Mouse (Mus musculus) kidney, postnatal 36 days (tissue): Measurements from ENCODE around the gene Snapc2.

Experiments
- DNase-seq, 2 experiments: peaks; one replicate each; pipeline ENCODE4 v3.0.0; 2021 to 2022; ENCODE audit warnings: mixed read lengths in 2 of 2

Gene Snapc2

GRCm38 (mm10) chr8:4252934-4253841 lies at the start of gene Snapc2:
Gene Snapc2, plus strand, starts transcription at chr8:4253080.
- DNase-seq: peak; percentile 97 to 99

DNA sequence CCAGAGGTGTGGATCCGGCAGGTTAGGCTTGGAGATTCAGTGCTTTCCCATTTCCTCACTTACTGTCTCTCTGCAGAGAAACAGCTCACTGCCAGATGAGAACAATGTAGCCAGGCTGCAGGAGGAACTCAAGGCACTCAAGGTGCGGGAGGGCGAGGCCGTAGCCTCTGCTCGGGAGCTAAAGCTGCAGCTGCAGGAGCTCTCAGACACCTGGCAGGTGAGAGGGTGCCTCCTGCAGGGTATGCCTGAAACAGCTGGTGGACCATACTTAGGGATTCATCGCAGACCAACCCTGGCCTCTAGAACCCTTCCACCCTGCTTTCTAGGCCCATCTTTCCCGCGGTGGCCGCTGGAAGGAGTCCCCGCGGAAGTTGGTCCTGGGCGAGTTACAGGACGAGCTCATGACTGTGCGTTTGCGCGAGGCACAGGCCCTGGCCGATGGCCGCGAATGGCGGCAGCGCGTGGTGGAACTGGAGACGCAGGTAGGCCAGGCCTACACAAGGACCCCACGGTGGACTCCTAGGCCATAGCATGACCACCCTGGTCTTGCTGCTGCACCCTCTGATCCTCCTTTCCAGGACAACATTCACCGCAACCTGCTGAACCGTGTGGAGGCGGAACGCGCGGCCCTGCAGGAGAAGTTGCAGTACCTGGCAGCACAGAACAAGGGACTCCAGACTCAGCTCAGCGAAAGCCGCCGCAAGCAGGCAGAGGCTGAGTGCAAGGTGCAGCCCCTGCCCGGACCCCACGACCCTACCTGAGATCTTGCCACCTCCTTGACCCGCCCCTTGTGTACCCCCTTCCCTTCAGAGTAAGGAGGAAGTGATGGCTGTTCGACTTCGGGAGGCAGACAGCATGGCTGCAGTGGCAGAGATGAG lies 47.4 kb upstream of the Snapc2 start:
- DNase-seq: no peak

GRCm38 (mm10) chr8:4206182-4207015 lies 46.5 kb upstream of the Snapc2 start:
- no peak for DNase-seq

GRCm38 (mm10) chr8:4207016-4207350 lies 45.9 kb upstream of the Snapc2 start:
- DNase-seq: no peak

GRCm38 (mm10) chr8:4211097-4211496 lies 41.8 kb upstream of the Snapc2 start:
- DNase-seq: no peak

GRCm38 (mm10) chr8:4212809-4213209 lies 40.1 kb upstream of the Snapc2 start:
- peak in 1 of 2 experiments; percentile 36 for DNase-seq

GRCm38 (mm10) chr8:4213210-4214005 lies 39.5 kb upstream of the Snapc2 start:
- DNase-seq: peak; percentile 34 to 52

DNA sequence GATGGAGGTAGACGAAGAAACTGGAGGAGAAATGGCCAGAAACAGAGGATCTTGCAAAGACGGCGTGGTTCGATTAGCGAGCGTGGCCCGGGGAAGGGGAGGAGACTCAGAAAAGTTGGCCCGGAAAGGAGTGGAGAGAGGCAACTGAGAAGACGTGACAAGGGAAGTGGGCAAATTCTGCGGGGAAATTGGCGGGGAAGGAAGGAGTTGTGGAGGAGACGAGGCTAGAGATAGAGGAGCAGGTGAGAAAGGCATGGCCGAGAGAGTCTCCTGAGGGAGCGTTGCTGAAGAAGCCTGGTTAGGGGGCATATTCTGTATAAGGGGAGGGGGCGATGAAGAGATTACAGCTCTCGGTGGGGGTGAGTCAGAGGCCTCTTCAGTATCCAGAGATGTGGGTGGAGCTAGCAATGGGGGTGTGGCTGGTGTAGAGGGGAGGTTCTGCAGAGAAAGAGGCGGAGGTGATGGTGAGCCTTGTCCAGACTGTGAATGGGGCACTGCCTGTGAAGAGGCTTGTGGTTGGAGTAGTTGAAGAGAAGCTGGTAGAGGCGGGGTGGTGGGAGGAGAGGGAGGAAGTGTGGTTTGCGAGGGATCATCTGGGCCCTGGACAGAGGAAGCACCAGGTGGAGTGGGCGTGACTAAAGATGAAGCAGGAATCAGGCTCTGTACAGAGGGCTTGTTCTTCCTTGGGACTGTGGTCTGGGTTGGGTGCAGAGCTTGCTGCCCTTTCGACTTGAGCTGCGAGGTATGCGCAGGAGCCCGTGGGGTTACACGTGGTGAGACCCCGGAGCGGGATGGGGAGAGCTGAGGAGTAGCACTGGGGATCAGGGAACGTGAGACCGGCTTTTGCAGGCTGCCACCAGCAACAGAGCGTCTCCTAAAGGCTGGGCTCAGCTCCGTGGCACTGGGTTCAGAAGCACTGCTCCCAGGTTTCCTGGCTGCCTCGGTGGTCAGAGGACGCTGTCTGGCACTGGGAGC lies 38.6 kb upstream of the Snapc2 start:
- peak; percentile 39 to 52 for DNase-seq

GRCm38 (mm10) chr8:4216296-4216695 lies 36.6 kb upstream of the Snapc2 start:
- no peak for DNase-seq

GRCm38 (mm10) chr8:4216791-4217621 lies 35.9 kb upstream of the Snapc2 start, which contains the start of gene Prr36:
Gene Prr36, minus strand, starts transcription at chr8:4217459.
- no peak for DNase-seq

- no peak for DNase-seq
These were observed 33.3 kb upstream of the Snapc2 start for GRCm38 (mm10) chr8:4219617-4220016.

DNA sequence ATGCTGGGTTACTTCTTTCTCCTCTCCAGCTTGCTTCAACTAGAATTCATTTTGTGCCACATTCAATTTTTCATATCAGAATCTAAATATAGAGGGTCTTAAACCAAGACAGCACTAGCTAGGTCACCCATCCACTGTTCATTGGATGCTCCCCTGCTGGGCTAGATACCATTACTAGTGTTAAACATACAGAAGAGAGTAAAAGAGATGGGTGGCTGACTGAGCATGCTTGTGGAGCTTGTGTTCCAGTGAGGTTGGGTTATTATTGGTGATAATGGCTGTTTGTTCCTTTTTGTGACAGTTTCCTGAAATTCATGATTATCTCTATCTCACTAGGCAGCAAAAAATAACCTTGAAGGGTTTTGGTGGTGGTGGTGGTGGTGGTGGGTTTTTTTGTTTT lies 30.8 kb upstream of the Snapc2 start:
- no peak for DNase-seq

DNA sequence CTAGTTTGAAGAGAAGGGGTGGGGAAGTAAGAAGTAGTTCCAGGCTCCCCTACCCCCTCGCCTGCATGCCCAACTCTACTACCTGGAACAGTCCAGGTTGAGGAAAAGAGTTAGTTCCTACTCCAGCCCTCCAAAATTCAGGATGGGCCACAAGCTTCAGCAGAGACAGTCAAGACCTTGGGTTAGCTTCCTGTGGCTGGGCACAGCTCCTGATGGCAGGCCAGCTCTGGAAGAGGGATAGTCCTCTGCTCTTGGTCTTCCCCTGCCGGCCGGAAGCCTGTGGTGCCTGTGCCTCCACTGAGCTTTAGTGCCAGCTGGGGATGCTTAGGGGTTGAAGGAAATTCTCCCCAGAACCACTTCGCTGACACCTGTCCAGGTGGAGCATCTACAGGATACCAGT lies 26.6 kb upstream of the Snapc2 start:
- DNase-seq: no peak

DNA sequence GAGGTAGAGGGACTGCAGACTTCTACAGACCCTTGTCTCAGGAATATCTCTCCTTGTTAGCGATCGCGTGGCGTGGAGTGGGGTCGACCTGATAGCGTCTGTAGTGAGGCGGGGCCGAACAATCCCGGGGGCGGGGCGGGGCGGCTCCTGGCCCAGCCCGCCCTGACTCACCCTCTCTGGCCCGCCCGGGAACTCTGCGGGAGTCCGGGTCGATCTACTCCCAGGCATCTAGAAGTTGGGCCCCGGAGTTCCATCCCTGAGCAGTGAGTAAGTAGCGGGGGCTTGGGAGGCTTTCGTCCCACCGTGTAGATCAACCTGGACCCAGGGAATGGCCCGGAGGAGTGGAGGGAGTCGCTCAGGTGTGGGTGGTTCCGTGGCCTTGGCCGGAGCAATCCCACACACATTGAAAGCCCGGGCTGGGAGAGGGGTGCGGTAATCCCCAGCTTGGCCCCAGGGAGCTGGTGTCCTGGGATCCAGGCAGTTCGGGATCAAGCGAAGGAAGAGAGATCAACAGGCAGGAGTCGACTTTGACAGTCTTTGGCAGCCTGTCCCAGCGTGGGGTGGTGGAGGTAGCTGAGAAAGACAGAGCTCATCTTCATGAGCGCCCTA lies 26.0 kb upstream of the Snapc2 start, which contains the start of gene Lrrc8e:
TSS of gene Lrrc8e (plus strand) at position 89 of the 609 bp plus-strand sequence.
- peak; percentile 13 to 54 for DNase-seq

GRCm38 (mm10) chr8:4227919-4228318 lies 25.0 kb upstream of the Snapc2 start:
- DNase-seq: no peak

- no peak for DNase-seq
These were observed 23.1 kb upstream of the Snapc2 start for GRCm38 (mm10) chr8:4229784-4230183.

DNA sequence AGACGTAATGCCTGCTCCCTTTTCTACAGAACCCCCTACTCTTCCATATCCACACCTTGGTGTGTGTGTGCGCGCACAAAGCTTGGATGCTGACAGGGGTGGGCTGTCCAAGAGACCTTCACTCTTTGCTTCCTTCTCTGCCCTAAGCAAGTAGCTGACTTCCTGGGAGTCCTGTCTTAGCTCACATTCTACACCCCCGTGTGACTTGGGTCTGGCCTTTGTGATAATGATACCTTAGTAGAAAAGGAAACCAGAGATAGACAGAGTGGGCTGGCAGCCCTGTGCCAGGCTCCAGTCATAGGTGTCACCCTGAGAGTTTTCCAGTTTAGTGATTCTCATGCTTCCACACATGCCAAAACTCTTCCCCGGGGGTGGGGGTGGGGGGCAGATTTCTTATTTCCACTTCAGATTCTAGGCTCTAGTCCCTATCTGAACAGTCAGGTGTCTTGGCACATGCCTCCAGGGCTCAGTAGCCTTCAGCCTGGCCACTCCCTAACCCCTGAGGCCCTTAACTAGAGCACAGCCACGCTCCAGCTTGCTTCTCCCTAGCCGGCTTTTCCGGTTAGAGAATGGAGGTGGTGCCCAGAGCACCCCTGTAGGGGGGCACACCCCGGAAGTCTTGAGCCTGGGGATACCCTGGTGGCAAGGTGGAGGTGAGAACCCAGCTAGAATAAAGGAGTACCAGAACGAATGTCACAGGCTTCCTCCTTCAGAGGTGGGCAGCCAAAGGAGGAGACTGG lies 22.1 kb upstream of the Snapc2 start:
- DNase-seq: no peak

- peak; percentile 37 to 50 for DNase-seq
These were observed 15.0 kb upstream of the Snapc2 start for GRCm38 (mm10) chr8:4237814-4238433.
